Mouse (Mus musculus) myocyte (in vitro differentiated cells): ENCODE data around the gene Rest.

ENCODE experiments used
- CEBPB ChIP-seq: IDR thresholded peaks from 2 replicates; pipeline ENCODE4 v1.6.1; 2011; ENCODE audit warnings: mild to moderate bottlenecking, moderate library complexity; ENCODE audit not compliant: poor library complexity, insufficient read depth, severe bottlenecking
- E2F4 ChIP-seq: IDR thresholded peaks from one replicate; pipeline ENCODE4 v1.6.1; 2011; ENCODE audit warnings: mild to moderate bottlenecking, control low read depth, moderate library complexity; ENCODE audit not compliant: insufficient read depth
- MAX ChIP-seq: IDR thresholded peaks from one replicate; pipeline ENCODE4 v1.6.1; 2011; ENCODE audit warnings: low read depth, mild to moderate bottlenecking, control low read depth
- MYOD1 ChIP-seq, 3 experiments: IDR thresholded peaks; one replicate each; pipeline ENCODE4 v1.6.1; 2011; ENCODE audit warnings: control low read depth in 2 of 3, low read depth in 2 of 3, mild to moderate bottlenecking in 2 of 3, moderate library complexity in 1 of 3; ENCODE audit not compliant: insufficient read length in 2 of 3, control insufficient read depth in 1 of 3
- MYOG ChIP-seq, 3 experiments: IDR thresholded peaks; one replicate each; pipeline ENCODE4 v1.6.1; 2011; ENCODE audit warnings: control low read depth in 2 of 3, low read depth in 2 of 3, mild to moderate bottlenecking in 2 of 3; ENCODE audit not compliant: insufficient read length in 2 of 3, control insufficient read depth in 1 of 3, insufficient read depth in 1 of 3
- POLR2A ChIP-seq: IDR thresholded peaks from one replicate; pipeline ENCODE4 v1.6.1; 2011; ENCODE audit warnings: low read depth, mild to moderate bottlenecking, control low read depth, moderate library complexity; ENCODE audit not compliant: insufficient read length
- POLR2AphosphoS2 ChIP-seq: IDR thresholded peaks from one replicate; pipeline ENCODE4 v1.6.1; 2011; ENCODE audit warnings: low read depth, control low read depth; ENCODE audit not compliant: insufficient read length
- REST ChIP-seq: IDR thresholded peaks from one replicate; pipeline ENCODE4 v1.6.1; 2011; ENCODE audit warnings: mild to moderate bottlenecking, control low read depth, moderate library complexity; ENCODE audit not compliant: insufficient read depth, insufficient read length
- SRF ChIP-seq: IDR thresholded peaks from one replicate; pipeline ENCODE4 v1.6.1; 2011; ENCODE audit warnings: low read depth; ENCODE audit not compliant: control insufficient read depth, insufficient read length
- TCF12 ChIP-seq: IDR thresholded peaks from one replicate; pipeline ENCODE4 v1.6.1; 2011; ENCODE audit warnings: mild to moderate bottlenecking, control low read depth; ENCODE audit not compliant: poor library complexity, insufficient read depth, severe bottlenecking
- TCF3 ChIP-seq: IDR thresholded peaks from one replicate; pipeline ENCODE4 v1.6.1; 2011; ENCODE audit warnings: low read depth, control low read depth; ENCODE audit not compliant: insufficient read length
- USF1 ChIP-seq: IDR thresholded peaks from one replicate; pipeline ENCODE4 v1.6.1; 2011; ENCODE audit warnings: low read depth, mild to moderate bottlenecking, control low read depth, moderate library complexity

DNA sequence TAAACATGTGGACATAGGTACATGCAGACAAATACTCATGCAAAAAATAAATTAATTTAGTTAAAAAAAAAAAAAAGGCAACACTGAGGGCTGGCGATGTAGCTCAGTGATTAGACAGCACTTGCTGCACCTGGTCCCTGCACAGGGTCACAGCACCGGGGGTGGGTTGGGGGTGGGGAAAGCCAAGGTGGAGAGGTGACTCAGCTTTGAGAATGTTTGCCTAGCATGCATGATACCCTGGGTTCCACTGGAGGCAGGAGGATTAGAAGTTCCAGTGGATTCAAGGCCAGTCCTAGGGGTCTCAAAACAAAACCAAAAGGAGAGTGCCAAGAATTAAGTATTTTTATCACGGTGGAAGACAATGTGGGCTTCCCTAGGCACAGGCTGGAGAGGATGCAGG lies 7.7 kb upstream of the Rest start:
- TF ChIP-seq POLR2A (no peak), MYOG (IDR thresholded peaks at IDR 0.05; ENCODE audit: control insufficient read depth in 1 of 3, insufficient read depth in 1 of 3, insufficient read length in 2 of 3, low read depth in 2 of 3) (no peak), MAX (no peak), TCF3 (no peak), MYOD1 (IDR thresholded peaks at IDR 0.05; ENCODE audit: control insufficient read depth in 1 of 3, insufficient read length in 2 of 3, low read depth in 2 of 3) (no peak), TCF12 (no peak), E2F4 (no peak), POLR2AphosphoS2 (no peak), SRF (no peak), USF1 (no peak), REST (no peak), CEBPB (no peak)
